Mouse (Mus musculus): ENCODE measurements around the gene Rtn4rl1. TPM values are rescaled to one million over a fixed set of nuclear protein-coding genes. Genes with fewer than 3 reads are reported as not detected.
"Not testable (repeated sequence)": the region's sequence is repeated elsewhere in the genome, so short reads cannot be mapped to it uniquely, and the experiment has no call there.

Gene Rtn4rl1
- total RNA-seq, 2 experiments from 2014 or later: 0.96 to 1.1 TPM

DNA sequence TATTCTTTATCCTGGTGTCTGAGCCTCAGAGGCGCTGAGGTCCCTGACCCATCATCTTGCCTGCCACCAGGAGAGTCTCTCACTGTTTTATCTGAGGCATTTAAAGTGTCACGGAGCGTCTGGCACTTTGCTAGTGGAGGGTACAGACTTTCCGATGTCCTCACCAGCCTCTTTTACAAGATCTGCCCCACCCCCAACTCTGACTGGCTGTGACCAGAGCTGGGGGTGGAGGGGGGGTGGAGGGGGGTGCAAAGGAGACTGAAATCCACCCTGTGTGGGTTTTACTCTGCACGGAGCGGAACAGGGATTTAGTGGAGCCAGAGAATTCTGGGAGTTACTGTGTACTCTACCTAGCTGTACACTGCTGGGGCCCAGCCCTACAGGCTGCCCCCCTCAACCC, 81.5 kb downstream of the Rtn4rl1 start:
- no peak for DNase-seq (ENCODE audit: low spot score)

DNA sequence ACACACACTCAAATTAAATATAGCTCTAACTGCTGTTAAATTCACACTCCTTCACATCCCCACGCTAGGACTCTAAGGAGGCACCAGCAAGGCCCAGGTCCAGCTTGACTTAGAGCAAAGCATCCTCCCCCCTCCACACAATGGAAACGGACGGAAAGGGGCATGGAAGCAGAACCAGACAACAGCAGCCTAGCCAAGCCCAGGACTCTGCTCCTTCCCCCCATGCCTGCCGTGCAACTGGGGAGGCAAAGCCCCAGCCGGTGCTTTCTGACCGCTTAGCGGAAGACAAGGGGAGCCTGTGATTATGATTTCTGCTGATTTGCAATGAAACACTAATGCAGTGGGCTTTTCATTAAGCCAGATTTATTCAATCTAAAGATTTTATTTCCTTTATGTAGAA, 84.5 kb downstream of the Rtn4rl1 start:
- DNase-seq (ENCODE audit: low spot score): no peak

DNA sequence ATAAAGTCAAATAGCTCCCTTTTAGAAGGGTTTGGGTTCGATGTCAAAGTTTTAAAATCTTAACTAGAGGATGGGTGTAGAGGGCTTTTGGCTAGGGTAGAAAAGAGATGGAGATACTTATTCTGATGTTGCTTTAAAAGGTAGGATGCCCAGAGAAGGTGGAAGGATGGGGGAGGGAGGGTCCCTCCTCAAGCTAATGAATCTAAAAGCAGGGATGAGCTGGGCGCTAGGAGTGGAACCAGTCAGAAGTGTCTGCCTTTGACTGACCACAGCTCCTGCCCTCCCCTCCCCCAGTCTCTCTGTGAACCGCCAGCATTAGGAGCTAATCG, 85.4 kb downstream of the Rtn4rl1 start:
- no peak for DNase-seq (ENCODE audit: low spot score)

DNA sequence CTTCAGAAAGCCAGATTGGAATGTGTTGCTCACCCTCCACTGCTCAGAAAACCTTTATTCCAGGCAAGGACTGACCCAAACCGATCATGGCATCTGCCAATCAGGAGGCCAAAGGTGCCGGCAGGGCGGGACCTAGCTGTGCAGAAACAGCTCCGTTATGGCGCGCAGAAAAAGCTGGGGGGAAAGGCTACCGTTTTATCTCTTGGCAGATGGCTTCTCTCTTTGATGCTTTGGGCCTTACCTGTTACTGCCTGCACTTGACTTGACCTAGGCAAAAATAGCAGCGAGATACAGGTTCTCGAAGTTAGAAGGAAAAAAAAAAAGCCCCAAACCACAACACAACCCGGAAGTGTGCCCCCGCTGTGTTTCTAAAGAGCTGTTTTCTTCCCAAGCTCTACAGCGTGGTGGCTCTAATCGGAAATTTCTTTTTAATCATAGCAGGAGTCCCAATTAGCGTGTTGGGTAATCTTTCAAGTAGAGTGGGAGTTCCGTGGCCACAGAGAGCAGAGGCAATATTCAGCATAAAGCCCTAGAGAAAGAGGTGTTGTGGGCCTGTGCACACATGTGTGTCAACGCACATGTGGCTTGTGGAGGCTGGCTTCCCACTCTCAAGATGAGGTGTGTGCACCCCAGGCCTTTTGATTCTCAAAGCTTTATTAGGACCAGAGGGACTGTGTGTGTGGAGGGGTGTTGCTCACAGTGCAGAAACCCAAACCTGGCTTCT, 85.9 kb downstream of the Rtn4rl1 start:
- DNase-seq (ENCODE audit: low spot score): no peak

DNA sequence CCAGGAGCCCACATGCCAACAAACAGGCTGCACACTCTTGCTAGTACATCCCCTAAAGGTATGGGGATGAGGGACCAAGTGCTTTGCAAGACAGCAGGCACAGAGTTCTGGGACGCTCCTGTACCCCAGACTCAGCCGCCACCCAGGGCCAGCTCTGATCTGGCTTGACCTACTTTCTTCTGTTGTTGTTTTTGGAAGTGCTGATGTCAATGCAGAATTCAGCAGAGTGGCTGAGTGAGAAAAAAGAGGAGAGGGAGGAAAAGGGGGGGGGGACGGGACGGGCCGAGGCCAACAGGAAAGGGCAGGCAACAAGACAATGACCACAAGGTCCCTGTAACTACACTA, 86.5 kb downstream of the Rtn4rl1 start:
- DNase-seq (ENCODE audit: low spot score): no peak

DNA sequence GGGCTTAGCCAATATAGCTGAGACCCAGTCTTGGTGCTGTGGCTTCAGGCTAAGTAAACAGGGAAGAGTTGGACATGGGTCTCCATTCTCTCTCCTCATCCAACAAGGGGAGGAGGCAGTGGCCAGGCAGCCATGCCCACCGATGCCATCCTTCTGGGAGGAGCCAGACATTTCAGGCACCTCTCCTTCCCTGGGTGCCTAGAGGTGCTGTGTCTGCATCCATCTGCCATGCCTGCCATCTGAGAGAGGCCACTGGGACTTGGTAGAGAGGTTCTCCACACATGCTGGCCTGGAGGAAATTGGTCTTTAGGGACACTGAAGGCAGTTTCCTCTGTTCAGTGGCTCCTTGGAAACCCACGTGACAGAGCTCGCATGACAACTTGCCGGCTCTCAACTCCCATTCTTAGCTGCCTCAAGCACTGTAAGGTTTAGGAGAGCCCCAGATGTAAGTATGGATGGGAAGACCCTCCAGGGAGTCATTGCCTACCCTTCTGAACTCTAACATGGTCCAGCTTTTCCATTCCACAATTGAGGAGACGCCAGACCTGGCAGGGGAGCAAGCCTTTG, 86.9 kb downstream of the Rtn4rl1 start:
- no peak for DNase-seq (ENCODE audit: low spot score)

DNA sequence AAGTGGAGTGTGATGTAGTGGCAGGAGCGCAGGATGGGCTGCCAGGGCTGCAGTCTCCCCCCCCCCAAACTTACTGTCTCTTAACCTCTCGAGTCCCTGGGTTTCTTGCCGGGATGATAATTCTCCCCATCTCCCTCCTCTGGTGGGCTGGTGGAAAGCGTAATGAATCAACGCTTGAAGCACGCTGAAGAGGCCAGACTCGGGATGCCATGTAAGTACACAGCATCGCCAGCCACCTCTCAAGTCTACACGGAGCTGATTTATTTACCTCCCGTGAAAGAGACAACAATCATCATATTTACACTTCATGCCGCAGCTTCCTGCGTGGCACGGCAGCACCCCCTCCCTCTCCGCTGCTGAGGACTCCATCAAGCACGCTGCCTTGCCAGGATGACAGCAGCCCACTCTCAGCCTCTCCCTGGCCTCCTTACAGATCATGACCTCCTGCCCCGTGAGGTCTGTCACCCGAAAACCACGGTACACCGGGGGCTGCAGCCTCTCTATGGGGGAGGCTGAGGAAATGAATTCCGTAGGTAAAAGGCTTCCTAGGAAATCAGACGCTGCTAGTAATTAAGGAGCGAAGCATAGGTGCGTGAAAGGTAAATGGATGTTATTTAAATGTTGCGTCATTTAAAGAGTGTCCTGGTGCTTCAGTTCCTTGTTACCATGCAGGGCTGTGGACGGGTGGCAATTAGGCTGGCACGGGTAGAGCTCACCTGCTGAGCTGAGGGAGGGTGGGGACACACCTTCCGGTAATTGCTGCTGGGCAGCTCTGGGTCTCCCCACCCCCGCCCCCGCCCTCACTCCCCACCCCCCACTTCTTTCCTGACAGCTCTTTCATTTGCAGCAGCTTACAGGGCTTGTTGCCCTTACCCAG, 88.0 kb downstream of the Rtn4rl1 start:
- DNase-seq (ENCODE audit: low spot score): no peak

DNA sequence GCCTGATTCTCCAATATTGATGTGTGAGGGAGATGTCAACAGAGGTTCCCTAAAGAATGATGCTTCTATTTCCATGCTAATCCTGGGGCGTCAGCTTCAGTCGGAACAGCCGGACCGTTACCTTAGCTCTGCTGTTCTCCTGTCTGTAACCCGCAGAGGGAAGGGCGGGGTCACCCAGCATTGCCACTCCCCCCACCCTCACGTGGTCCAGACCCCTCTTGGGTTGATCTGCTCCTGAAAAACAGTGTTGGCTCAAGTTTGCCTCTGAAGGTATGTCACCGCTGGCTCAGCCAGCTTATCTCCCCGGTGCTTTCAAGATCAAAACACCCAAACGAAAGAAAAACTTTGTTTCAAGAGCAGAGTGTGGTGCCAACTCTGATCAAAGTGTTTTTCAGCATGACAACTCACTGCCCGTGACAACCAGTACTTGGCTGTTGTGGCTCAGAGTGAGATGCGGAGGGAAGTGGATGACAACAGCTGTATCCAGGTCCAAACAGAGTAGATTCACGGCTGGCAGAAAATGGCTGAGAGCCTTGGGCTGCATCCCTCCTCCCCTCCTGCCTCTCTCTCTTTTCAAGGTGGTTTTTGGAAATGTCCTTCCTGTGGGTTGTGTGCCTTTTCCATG, 89.0 kb downstream of the Rtn4rl1 start:
- no peak for DNase-seq (ENCODE audit: low spot score)

DNA sequence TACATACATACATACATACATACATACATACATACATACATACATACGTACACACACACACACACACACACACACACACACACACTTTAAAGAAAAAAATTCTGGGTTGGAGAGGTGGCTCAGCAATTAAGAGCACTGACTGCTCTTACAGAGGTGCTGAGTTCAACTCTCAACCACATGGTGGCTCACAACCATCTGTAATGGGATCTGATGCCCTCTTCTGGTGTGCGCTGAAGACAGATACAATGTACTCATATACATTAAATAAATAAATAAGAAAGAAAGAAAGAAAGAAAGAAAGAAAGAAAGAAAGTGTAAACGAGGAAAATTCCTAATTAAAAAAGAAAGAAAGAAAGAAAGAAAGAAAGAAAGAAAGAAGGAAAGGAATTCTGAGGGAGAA, 90.2 kb downstream of the Rtn4rl1 start:
- not testable (repeated sequence) for DNase-seq (ENCODE audit: low spot score)

DNA sequence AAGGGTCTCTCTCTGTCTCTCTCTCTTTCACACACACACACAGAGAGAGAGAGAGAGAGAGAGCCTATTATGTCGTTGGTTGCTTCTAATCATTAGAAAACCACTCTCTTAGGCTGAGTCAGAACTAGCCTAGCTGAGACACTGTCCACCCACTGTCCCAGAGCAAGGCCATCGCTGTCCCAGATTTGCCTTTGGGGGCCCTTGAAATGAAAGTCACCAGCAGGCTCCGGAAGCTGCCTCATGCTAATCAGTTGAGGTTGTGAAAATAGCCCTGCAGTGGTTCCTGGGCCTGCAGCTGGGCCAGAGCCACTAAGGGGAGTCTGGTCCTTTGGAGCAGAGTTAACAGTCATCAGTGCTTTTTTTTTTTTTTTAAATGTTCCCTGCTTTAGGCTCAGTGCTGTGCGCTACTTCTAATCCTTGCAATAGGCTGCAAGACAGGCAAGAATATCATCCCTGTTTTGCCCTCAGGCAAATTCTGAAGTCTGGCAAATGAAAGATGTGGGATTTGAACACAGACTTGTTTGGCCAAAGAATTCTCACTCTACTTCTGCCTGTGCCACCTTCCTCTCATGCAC, 92.4 kb downstream of the Rtn4rl1 start:
- no peak for DNase-seq (ENCODE audit: low spot score)

DNA sequence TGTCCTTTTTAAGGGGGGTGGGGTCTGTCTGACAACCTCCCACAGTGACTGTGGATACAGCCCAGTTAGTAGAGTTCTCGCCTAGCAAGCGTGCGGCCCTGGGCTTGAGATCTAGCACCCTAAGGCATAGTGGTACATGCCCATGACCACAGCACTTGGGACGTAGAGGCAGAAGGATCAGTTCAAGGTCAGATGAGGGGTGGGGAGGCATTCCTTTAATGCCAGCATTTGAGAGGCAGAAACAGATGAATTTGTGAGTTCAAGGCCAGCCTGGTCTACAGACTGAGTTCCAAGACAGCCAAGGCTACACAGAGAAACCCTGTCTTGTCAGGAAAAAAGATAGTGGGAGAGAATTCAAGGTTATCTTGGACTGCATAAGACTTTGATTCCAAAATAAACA, 93.3 kb downstream of the Rtn4rl1 start:
- no peak for DNase-seq (ENCODE audit: low spot score)

DNA sequence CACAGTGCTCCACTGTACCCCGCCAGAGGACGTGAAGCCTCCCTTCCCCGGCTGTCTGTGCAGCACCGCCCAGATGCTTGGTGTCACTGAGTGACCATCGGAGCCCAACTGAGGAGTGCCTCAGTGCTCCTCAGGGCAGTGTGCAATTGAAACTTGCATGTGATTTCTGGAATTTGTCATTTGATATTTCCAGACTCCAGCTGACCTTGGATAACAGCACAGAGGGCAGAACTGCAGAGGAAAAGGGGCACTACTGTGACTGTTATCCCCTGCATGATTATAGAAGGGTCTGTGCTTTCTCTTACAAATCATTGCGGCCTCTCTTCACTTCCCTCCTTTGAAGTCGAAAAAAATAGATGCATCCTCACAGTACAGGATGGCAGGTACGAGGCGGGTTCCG, 94.4 kb downstream of the Rtn4rl1 start:
- no peak for DNase-seq (ENCODE audit: low spot score)

DNA sequence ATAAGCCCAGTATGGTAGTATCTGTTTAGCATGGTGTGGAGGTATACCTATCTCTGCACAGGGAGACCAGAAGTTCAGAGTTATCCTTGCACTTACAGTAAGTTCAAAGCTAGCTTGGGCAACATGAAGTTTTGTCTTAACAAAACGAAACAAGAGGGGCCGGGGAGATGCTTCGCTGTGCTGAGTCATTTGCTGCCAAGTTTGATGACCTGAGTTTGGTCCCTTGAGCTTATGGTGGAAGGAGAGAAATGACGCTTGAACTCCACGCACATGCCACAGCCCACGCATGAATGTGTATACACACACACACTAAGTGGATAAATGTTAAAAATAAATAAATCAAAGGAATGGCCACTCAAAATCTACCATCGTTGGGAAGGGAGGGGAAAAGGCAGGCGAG, 94.9 kb downstream of the Rtn4rl1 start:
- DNase-seq (ENCODE audit: low spot score): no peak

DNA sequence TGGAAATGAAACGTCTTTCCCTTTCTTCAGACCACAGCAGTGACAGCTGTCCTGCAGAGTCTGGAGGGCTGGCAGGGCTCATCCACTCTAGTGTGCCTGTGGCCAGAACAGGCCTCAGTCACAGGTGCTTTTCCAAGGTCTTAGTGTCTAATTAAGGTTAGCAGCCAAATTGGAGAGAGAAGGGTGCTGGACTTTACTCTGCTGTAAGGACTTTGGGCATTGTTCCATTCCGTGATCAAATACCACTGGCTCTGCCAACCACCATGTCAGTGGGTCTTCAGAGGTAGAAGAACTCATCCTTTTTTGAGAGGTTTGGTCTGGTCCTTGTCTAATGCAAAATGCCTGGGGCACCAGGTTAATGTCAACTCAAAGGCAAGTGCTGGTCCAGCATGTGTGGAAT, 95.5 kb downstream of the Rtn4rl1 start:
- DNase-seq (ENCODE audit: low spot score): no peak

DNA sequence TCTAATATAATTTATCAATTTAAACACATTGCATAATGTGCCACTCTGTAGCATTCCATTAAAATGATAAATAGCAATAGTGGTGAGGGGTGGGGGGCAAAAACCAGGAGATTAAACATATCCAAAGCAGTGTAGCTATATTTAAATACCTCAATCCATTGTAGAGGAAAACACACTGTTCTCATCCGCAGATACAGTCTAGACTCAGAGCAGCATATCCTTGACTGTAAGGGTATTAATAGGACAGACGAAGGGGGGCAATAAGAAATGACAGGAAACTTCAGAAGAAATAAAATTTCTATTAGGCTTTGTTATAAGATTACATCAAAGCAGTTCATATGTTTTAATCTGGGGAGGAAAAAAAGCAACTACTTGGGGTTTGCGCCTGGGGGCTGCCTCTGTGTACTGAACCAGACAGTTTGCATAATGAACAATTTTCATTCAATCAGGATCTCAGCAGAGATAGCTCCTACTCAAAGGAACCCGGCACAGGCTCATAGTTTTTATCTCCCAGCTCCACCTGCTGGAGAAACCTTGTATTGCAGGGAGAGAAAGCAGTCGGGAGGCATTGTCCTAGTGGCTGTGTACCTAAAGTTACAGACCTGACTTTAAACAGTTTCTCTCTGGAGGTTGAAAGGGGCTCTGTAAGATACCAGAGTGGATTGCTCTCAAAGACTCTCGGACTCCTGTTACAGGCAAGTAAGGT, 97.1 kb downstream of the Rtn4rl1 start:
- DNase-seq (ENCODE audit: low spot score): peak; percentile 90

DNA sequence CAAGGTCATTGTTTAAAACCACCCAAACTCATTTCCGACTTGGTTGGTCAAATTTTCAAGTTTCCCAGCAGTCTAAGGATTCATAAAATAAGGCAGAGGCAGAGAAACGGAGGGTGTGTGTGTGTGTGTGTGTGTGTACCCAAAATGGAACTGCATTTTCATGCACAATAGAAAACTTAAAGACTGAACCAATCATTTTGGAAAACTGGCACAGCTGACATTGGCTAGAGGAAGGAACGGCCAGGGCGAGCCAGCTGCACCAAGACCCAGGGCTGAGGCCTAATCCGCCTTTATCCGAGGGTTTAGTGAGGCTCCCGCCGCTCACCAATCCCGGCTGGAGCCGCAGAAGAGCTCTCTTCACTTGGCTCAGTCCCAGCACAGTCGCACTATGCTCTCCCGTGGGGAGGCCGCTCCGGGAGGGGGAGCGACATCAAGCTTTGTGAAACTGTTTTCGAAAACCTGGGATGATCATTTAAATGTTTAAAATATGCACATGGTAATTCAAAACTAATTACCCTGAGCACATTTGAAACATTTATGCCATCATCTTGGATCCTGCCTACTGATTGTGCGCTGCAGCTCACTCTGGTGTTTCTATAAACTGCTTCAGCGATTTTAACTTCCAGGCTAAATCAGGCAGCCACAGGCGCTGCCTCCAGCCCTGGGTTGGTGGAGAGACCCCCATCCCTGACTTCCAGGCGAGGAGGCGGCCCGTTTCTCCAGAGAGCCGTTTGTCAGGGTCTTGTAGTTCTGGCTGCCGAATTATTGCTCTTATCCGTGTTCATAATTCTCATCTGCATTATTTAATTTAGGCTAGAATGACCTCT, 98.0 kb downstream of the Rtn4rl1 start:
- no peak for DNase-seq (ENCODE audit: low spot score)

DNA sequence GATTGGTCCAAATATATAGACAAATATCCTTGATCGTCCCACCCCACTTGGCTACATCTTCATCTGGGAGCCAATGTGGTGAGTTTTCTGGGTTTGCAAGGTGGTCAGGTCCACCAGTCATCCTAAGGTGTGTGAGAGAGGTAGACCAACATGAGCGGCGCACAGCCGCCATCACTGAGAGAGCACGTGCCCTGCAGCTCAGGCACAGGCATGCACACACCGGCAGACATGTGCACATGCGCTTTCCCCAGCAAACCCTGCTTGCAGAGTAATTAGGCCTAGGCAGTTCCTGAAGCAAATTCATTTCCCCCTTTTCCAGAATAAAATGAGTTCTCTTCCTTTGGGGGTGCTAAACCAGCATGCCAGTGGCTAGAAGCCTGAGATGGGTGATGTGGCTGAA, 98.7 kb downstream of the Rtn4rl1 start:
- no peak for DNase-seq (ENCODE audit: low spot score)

DNA sequence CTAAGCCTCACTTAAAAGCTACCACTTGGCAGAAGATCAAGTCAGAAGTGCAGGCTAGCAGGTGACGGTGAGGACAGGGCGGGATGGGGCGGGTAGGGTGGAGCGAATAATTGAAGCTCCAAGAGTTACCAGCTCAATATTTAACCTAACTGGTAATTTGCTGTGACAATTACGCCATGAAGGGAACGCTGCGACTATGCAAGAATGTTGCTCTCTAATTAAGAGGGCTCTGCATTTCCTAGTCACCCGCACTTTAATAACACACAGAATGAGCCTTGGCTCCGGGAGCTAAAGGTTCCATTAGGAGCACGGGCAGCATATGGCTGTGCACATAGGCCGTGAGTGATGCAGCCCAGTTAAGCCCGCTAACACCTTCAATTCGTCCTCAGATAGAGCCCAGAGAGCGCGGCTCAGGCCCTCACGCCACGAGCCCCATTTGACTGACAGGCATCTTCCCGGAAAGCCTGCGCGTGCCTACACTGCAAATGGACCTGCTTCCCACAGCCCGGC, 100.3 kb downstream of the Rtn4rl1 start:
- no peak for DNase-seq (ENCODE audit: low spot score)

DNA sequence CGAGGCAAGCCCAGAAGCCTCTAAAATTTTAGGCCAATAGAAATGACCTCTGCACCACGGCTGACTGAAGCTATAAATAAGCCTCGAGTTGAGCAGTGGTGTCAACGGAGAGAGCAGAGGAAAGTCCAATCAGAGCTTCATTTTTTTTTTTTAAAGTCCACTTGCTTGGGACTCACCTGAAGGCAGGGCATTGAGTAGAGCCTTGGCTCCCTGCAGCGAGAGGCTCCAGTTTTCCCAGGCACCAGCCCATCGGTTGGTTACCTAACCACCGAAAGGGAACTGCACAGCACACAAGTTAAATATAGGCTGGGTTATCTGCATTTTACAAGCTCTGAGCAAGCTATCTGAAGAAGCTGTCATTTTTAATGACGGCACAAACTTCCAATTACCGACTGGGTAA, 101.3 kb downstream of the Rtn4rl1 start:
- DNase-seq (ENCODE audit: low spot score): no peak

DNA sequence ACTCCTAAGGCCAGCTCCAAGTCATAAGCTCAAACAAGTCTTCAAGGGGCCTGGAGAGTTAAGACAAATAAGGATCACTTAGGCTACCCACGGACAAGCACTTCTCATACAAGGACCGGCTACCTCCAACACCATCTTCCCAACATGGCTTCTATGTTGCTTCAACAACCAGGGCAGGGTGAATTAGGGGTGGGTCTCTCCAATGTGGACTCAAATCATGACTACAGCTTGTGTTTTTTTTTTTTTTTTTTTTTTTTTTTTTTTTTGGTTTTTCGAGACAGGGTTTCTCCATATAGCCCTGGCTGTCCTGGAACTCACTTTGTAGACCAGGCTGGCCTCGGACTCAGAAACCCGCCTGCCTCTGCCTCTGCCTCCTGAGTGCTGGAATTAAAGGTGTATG, 102.0 kb downstream of the Rtn4rl1 start:
- not testable (repeated sequence) for DNase-seq (ENCODE audit: low spot score)
